In the genomic region with DNA sequence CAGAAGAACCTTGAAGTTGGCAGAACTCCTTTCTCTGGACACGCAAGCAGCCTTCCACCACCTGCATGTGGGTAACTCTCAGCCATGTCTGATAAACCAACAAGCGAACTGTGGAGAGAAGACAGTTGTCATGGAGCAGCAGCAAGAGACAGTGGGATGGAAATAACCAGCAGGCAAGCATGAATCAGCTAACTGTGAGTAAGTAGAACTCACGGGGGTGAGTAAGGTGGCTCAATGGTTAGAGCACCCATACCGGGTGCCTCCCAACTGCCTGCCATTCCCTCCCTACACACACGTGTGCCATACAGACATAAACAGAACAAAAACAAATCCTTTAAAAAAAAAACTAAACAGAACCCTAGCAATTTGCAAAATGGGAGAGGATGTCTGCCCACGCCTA, we compare ENCODE assay signal across 29 mouse cellular contexts.
DNase-seq lines count a peak whose midpoint lies in the region; ATAC-seq lines count a peak whose summit lies in the region.
"Had no signal": no experiment of that assay in that cellular context is flagged by ENCODE, and none has a peak within 500 bp of the region (broad histone marks: within the 10 kb centered on the region; RNA-seq: fewer than 3 reads in every experiment).

No protein-coding gene starts in this region.

- no peak overlapping the region for H3K9ac ChIP-seq in kidney, embryonic 14.5 days (ENCODE audit: low read depth, low read length)
- H3K9ac ChIP-seq: embryonic facial prominence, embryonic 15.5 days; forebrain, embryonic 13.5 days; heart, embryonic 15.5 days; hindbrain, embryonic 12.5 days; liver, embryonic 12.5 days; liver, postnatal 0 days; neural tube, embryonic 12.5 days had no signal

- no peak for ATAC-seq in kidney, embryonic 14.5 days (ENCODE audit: low FRiP score, low TSS enrichment)
- ATAC-seq: CD4-positive, CD25-positive, alpha-beta regulatory T cell, adult 4 months; forebrain, embryonic 13.5 days; hindbrain, postnatal 0 days; intestine, embryonic 16.5 days; liver, embryonic 12.5 days; liver, postnatal 0 days; midbrain, embryonic 16.5 days had no signal

- peaks cover 2% of the 10 kb centered on the region; the same call in 1 of the 2 replicates for H3K9me3 ChIP-seq in kidney, embryonic 14.5 days (ENCODE audit: control insufficient read depth, low read length)
- H3K9me3 ChIP-seq: embryonic facial prominence, embryonic 15.5 days; neural tube, embryonic 12.5 days had no signal

- H3K4me3 ChIP-seq in kidney, embryonic 14.5 days (ENCODE audit: low read length) = no peak overlapping the region
- H3K4me3 ChIP-seq: embryonic facial prominence, embryonic 15.5 days; forebrain, embryonic 13.5 days; heart, embryonic 15.5 days; hindbrain, embryonic 12.5 days; liver, embryonic 12.5 days; neural tube, embryonic 12.5 days had no signal

- H3K4me1 ChIP-seq in kidney, embryonic 14.5 days (ENCODE audit: control insufficient read depth, insufficient read depth, low read length) = no peaks in the 10 kb centered on the region
- H3K4me1 ChIP-seq: liver, embryonic 12.5 days; neural tube, embryonic 12.5 days had no signal

- peak; percentile 19 to 64 for DNase-seq in layer of hippocampus, adult 18-20 months (ENCODE audit: low spot score in 2 of 2)
- no peak for DNase-seq in layer of hippocampus, postnatal 10 days (ENCODE audit: low spot score in 2 of 2)
- DNase-seq in right cerebral cortex, adult 2 months (ENCODE audit: low spot score in 2 of 2) = peak; percentile 47 to 59
- DNase-seq in right cerebral cortex, postnatal 10 days (ENCODE audit: low spot score in 2 of 2) = no peak
- DNase-seq in layer of hippocampus, adult 9-11 months = peak; percentile 62
- peak; percentile 34 to 38 for DNase-seq in right cerebral cortex, postnatal 36 days (ENCODE audit: low spot score in 2 of 2)
- no peak for DNase-seq in gastrocnemius, postnatal 4 days (ENCODE audit: low spot score in 2 of 2)
- DNase-seq: adrenal gland, postnatal 14 days; cerebellum, adult 18-20 months; cerebellum, postnatal 10 days; gastrocnemius, postnatal 10 days; heart, postnatal 36 days; kidney, adult 8-10 months; kidney, postnatal 10 days; liver, postnatal 0 days; lung, postnatal 36 days; thymus, postnatal 4 days had no signal

- no peak overlapping the region for H3K27ac ChIP-seq in kidney, embryonic 14.5 days (ENCODE audit: low read depth, low read length)
- H3K27ac ChIP-seq: forebrain, embryonic 13.5 days; heart, embryonic 15.5 days; hindbrain, embryonic 12.5 days; hindbrain, postnatal 0 days; liver, embryonic 12.5 days; neural tube, embryonic 12.5 days had no signal

- no peaks in the 10 kb centered on the region for H3K36me3 ChIP-seq in kidney, embryonic 14.5 days (ENCODE audit: control insufficient read depth, insufficient read depth, low read length)
- H3K36me3 ChIP-seq: embryonic facial prominence, embryonic 15.5 days; heart, embryonic 15.5 days; hindbrain, embryonic 12.5 days; liver, embryonic 12.5 days; neural tube, embryonic 12.5 days had no signal

- no peaks in the 10 kb centered on the region for H3K27me3 ChIP-seq in kidney, embryonic 14.5 days (ENCODE audit: control insufficient read depth, insufficient read depth, low read length)
- H3K27me3 ChIP-seq: forebrain, embryonic 13.5 days; heart, embryonic 15.5 days; hindbrain, embryonic 12.5 days; liver, embryonic 12.5 days; neural tube, embryonic 12.5 days had no signal

- WGBS in kidney, embryonic 14.5 days = 96% methylated on average over 6 of the region's 6 CpGs

- no peak overlapping the region for H3K4me2 ChIP-seq in kidney, embryonic 14.5 days (replicated peaks; ENCODE audit: low read depth, low read length)
- H3K4me2 ChIP-seq: embryonic facial prominence, embryonic 15.5 days; forebrain, embryonic 13.5 days; heart, embryonic 15.5 days; hindbrain, embryonic 12.5 days; liver, embryonic 12.5 days; midbrain, embryonic 11.5 days; neural tube, embryonic 12.5 days had no signal

Comparison
In these comparisons a context has a peak if more than half of its experiments do, and no peak if none do; other contexts are left out.
1. DNase-seq: peak in layer of hippocampus, adult 18-20 months (2 of 2), right cerebral cortex, adult 2 months (2 of 2), layer of hippocampus, adult 9-11 months (single experiment) and right cerebral cortex, postnatal 36 days (2 of 2); none in layer of hippocampus, postnatal 10 days (0 of 2), right cerebral cortex, postnatal 10 days (0 of 2) and gastrocnemius, postnatal 4 days (0 of 2).